Mouse (Mus musculus) intestine, postnatal 0 days (tissue): Measurements from ENCODE around the gene Asf1b. TPM values are rescaled to one million over a fixed set of nuclear protein-coding genes. Genes with fewer than 3 reads are reported as not detected.
A peak's percentile ranks its signal among the peaks of the same experiment; 100 is the strongest.

ENCODE experiments used
- ATAC-seq: fragments of 200-750 bp; cut with Nextera tagmentation; 2 replicates; pipeline ENCODE4 v1.8.0; 2017; ENCODE audit warnings: mild to moderate bottlenecking, moderate TSS enrichment, moderate library complexity
- H3K27ac ChIP-seq: fragments of 300-500 bp; sonication (generic); 2 replicates; pipeline ENCODE4 v1.5.1; 2014; ENCODE audit warnings: mild to moderate bottlenecking, low read depth, low read length, moderate library complexity
- H3K27me3 ChIP-seq: fragments of 300-500 bp; sonication (generic); replicated peaks from 2 replicates; pipeline ENCODE4 v1.6.1; 2014; ENCODE audit warnings: low read length, mixed read lengths; ENCODE audit not compliant: control insufficient read depth, insufficient read depth
- H3K36me3 ChIP-seq: fragments of 300-500 bp; sonication (generic); 2 replicates; pipeline ENCODE4 v1.6.1; 2014; ENCODE audit warnings: mild to moderate bottlenecking, moderate library complexity; ENCODE audit not compliant: control insufficient read depth, insufficient read depth
- H3K4me1 ChIP-seq: fragments of 300-500 bp; sonication (generic); replicated peaks from 2 replicates; pipeline ENCODE4 v1.6.1; 2014; ENCODE audit warnings: antibody characterized with exemption, low read length, mixed read lengths; ENCODE audit not compliant: control insufficient read depth, insufficient read depth
- H3K4me2 ChIP-seq: fragments of 300-500 bp; sonication (generic); replicated peaks from 2 replicates; pipeline ENCODE4 v1.6.1; 2014; ENCODE audit warnings: low read depth, mild to moderate bottlenecking, moderate library complexity
- H3K4me3 ChIP-seq: fragments of 300-500 bp; sonication (generic); 2 replicates; pipeline ENCODE4 v1.5.1; 2014; ENCODE audit warnings: low read depth, low read length
- H3K9ac ChIP-seq: fragments of 300-500 bp; sonication (generic); 2 replicates; pipeline ENCODE4 v1.6.1; 2014; ENCODE audit warnings: mild to moderate bottlenecking, low read depth, low read length
- H3K9me3 ChIP-seq: fragments of 300-500 bp; sonication (generic); 2 replicates; pipeline ENCODE4 v1.6.1; 2016; ENCODE audit warnings: mixed run types; ENCODE audit not compliant: control insufficient read depth
- CTCF ChIP-seq: sonication (generic); IDR thresholded peaks from 2 replicates; pipeline ENCODE4 v1.5.1; 2016; ENCODE audit warnings: low read depth, mild to moderate bottlenecking, control low read depth, antibody characterized with exemption, moderate library complexity
- WGBS: fragments of 180-500 bp; shearing (Covaris S2); extraction: QIAGEN DNeasy Blood & Tissue Kit; methylation state at CpG from one replicate; pipeline ENCODE4 v1.1.7; 2014; 5-methylcytosine and 5-hydroxymethylcytosine counted together
- polyA plus RNA-seq: library from polyadenylated mRNA; unstranded; fragments of >200 nt; fragmentation: Nextera tagmentation; extraction: Ambion mirVana; gene quantifications from 2 replicates; pipeline ENCODE4 v1.2.1, GENCODE M21; 2015

Gene Asf1b
- polyA plus RNA-seq, 1 experiment from 2014 or later: 16.0 TPM

DNA sequence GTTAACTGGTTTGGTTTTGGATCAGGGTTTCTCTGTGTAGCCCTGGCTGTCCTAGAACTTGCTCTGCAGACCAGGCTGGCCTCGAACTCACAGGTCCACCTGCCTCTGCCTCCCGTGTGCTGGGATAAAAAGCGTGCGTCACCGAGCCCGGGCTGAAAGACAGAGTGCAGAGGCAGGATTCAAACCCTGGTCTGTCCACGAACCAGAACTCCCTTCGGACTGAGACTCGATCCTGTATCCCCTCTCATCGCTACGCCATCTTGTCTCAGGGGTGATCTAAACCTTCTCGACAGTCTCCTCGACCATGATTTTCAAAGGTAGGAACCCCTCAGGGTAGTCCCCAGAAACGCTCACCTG, 580 bp upstream of the Asf1b start:
- no peaks in the 10 kb centered on the region for H3K36me3 ChIP-seq
- peak overlapping the region; percentile 65 for H3K4me2 ChIP-seq
- peak overlapping the region; percentile 17; the same call in 1 of the 2 replicates for H3K9ac ChIP-seq
- 1% methylated on average over 14 of the region's 14 CpGs for WGBS
- peak overlapping the region; percentile 38 for H3K4me3 ChIP-seq
- no peaks in the 10 kb centered on the region for H3K27me3 ChIP-seq
- ATAC-seq: no peak; the same call in 1 of the 2 replicates
- H3K4me1 ChIP-seq: 0 out of 2 replicates have a peak, but pooled peaks cover 3% of the 10 kb centered on the region
- TF ChIP-seq CTCF: no peak
- no peak overlapping the region for H3K27ac ChIP-seq
- no peaks in the 10 kb centered on the region for H3K9me3 ChIP-seq

DNA sequence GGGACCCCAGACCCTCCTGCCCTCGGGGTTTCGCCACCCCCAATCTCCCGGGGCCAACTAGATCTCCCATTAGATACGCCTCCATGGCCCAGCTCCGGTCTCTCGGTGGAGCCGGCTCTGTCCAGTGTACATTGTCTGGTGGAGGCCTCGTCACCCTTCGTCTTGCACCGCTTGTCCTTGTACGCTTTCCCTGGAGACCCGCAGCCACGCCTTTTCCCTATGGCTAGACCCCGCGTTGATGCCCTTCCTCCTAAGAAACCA, 581 bp downstream of the Asf1b start:
- Histone ChIP-seq H3K9ac (peak overlapping the region; percentile 58), H3K27me3 (no peaks in the 10 kb centered on the region), H3K9me3 (no peaks in the 10 kb centered on the region), H3K4me3 (peak overlapping the region; percentile 77), H3K27ac (no peak overlapping the region), H3K4me1 (0 out of 2 replicates have a peak, but pooled peaks cover 3% of the 10 kb centered on the region), H3K4me2 (peak overlapping the region; percentile 96), H3K36me3 (no peaks in the 10 kb centered on the region)
- no peak for TF ChIP-seq CTCF
- under 1% methylated on average over 15 of the region's 15 CpGs for WGBS
- no peak for ATAC-seq

DNA sequence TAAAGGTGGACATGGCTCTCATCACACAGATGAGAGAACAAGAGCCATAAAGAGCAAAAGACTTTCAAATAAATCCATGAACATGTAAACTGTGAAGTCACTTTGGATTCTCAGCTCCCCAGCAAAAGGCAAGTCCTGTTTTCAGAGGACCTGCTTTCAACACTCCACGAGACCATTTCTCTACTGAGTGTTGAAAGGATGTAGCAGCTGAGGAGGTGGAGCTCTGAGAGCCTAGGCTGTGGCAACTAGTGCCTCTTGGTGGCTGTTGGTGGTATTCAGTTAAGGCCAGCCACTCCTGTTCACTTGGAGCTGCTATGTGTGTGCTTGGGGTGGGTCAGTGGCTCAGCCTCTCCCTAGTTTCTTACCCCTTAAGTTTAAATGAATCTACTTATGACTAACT, 1.5 kb downstream of the Asf1b start:
- no peak for ATAC-seq
- peak; percentile 63 for TF ChIP-seq CTCF
- H3K27me3 ChIP-seq: no peaks in the 10 kb centered on the region
- no peak overlapping the region for H3K4me3 ChIP-seq
- 25% methylated on average over 1 of the region's 1 CpGs for WGBS
- H3K4me1 ChIP-seq: 0 out of 2 replicates have a peak, but pooled peaks cover 3% of the 10 kb centered on the region
- H3K27ac ChIP-seq: no peak overlapping the region
- H3K9ac ChIP-seq: no peak overlapping the region
- no peaks in the 10 kb centered on the region for H3K9me3 ChIP-seq
- H3K4me2 ChIP-seq: peak overlapping the region; percentile 96
- no peaks in the 10 kb centered on the region for H3K36me3 ChIP-seq

DNA sequence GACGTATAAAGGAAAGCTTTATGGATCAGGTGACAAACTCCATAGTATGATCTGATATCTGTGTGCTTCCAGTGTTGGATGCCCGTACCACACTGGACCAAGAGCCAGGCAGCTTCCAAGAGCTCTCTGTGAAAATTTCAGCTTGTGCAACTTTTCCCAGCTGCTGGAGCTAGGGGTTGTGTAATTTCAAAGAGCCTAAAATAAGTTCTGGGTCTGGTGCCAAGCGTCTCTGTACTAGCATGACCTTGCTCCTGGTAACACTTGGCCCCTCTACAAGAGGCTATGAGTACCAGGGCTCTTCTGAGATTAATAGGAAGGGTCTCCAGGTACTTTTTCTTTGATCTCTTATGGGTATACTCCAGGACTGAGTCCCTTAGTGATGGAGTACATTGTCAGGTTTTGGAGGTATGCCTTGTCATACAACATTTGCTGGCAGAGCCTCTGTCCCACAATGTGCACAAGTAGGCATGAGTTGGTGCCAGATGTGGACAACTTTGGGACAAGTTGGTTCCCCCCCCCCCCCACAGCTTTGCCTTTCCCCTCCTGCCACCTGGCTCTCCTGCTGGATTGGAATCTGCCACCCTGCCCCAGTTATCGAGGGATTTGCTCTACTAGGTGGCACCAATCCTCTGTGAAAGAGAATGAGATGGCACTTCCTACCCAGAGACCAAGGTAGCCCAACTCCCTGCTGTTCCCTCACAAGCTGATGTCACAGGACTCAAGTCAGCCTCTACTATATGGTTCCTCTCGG, 8.9 kb downstream of the Asf1b start:
- ATAC-seq: no peak
- no peak for TF ChIP-seq CTCF
- WGBS: 90% methylated on average over 5 of the region's 5 CpGs

DNA sequence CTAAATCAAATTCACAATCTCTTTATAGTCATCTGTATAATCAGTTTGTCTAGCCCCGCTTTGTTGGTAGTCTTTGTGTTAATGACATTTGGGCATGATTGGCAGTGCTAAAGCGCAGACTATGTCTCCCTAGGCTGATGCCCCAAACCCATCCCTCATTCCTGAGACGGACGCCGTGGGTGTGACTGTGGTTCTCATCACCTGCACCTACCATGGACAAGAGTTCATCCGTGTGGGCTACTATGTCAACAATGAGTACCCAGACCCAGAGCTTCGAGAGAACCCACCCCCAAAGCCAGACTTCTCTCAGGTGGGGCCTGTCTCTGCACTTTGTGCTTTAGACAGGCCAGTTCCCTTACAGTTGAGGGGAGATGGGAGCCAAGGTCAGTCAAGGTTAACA, 12.4 kb downstream of the Asf1b start:
- Histone ChIP-seq H3K4me3 (no peak overlapping the region), H3K27me3 (no peaks in the 10 kb centered on the region), H3K36me3 (peaks cover 11% of the 10 kb centered on the region; the same call in 1 of the 2 replicates), H3K4me2 (no peak overlapping the region), H3K9ac (no peak overlapping the region), H3K4me1 (no peaks in the 10 kb centered on the region), H3K27ac (no peak overlapping the region), H3K9me3 (no peaks in the 10 kb centered on the region)
- no peak for ATAC-seq
- WGBS: 93% methylated on average over 7 of the region's 7 CpGs
- TF ChIP-seq CTCF: no peak

More for the DNA sequence above, 8.9 kb downstream of the Asf1b start:
- no peak overlapping the region for H3K4me2 ChIP-seq
- no peaks in the 10 kb centered on the region for H3K4me1 ChIP-seq
- H3K36me3 ChIP-seq: peaks cover 10% of the 10 kb centered on the region; the same call in 1 of the 2 replicates
- no peaks in the 10 kb centered on the region for H3K27me3 ChIP-seq
- H3K9ac ChIP-seq: no peak overlapping the region
- H3K4me3 ChIP-seq: no peak overlapping the region
- no peaks in the 10 kb centered on the region for H3K9me3 ChIP-seq
- H3K27ac ChIP-seq: no peak overlapping the region

DNA sequence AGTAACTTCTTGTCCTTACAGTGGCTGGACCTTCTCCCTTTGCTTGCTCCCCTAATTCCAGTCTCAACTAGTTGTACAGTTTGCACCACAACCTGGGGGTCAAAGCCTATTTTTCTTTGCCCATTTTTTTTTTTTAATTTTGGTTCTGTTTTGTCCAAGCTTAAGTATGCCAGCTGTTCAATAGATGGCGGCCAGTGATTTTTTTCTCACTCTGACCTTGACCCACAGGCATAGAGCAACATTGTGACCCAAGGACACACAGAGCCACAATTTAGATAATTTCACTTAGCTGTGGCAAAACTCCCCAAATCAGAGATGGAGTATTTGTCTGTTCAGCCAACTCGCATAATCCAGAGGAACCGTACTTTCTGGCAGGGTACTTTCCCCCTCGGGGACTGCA, 15.8 kb downstream of the Asf1b start:
- Histone ChIP-seq H3K27me3 (no peaks in the 10 kb centered on the region), H3K36me3 (peaks cover 11% of the 10 kb centered on the region; the same call in 1 of the 2 replicates), H3K9me3 (no peaks in the 10 kb centered on the region), H3K4me3 (no peak overlapping the region), H3K4me1 (peaks cover 5% of the 10 kb centered on the region; the same call in 1 of the 2 replicates), H3K9ac (no peak overlapping the region), H3K27ac (no peak overlapping the region), H3K4me2 (no peak overlapping the region)
- no peak for TF ChIP-seq CTCF
- ATAC-seq: no peak
- WGBS: 96% methylated on average over 4 of the region's 4 CpGs
